Mouse (Mus musculus) Patski (cell line): ENCODE results near the gene Syne4. TPM values are rescaled to one million over a fixed set of nuclear protein-coding genes. Genes with fewer than 3 reads are reported as not detected.
A peak's percentile ranks its signal among the peaks of the same experiment; 100 is the strongest.

Source experiments
- ATAC-seq: fragments of 100-300 bp; one replicate; pipeline ENCODE4 v1.8.0; 2021
- CTCF ChIA-PET: fragments of 350-600 bp; sonication (Branson Sonifier 250); formaldehyde crosslinking; loops from one replicate; lab custom pipeline; 2022; ENCODE audit warnings: inconsistent platforms; lab: Charles Lee
- POLR2A ChIA-PET: fragments of 350-600 bp; sonication (Branson Sonifier 250); formaldehyde crosslinking; loops from one replicate; lab custom pipeline; 2022; ENCODE audit warnings: antibody characterized with exemption, inconsistent platforms; lab: Charles Lee
- DNase-seq: peaks from one replicate; pipeline ENCODE4 v3.0.0-alpha.2; 2011; ENCODE audit warnings: low read depth, low spot score
- H3K27me3 ChIP-seq: fragments of 371-371 bp; one replicate; pipeline ENCODE4 v1.5.1; 2021
- CTCF ChIP-seq: fragments of 100-300 bp; IDR thresholded peaks from one replicate; pipeline ENCODE4 v1.5.1; 2021
- in situ Hi-C: fragments of 300-500 bp; cut with MboI; formaldehyde crosslinking; loops from 3 replicates; pipeline ENCODE4 v1.11.1; 2018; ENCODE audit warnings: low pct_unique_long_range_greater_than_20kb, mixed read lengths
- polyA plus RNA-seq: library from polyadenylated mRNA; unstranded; gene quantifications from one replicate; pipeline ENCODE4 v1.2.3, GENCODE M21; 2021

Gene Syne4
- polyA plus RNA-seq, 1 experiment from 2014 or later: 2.6 TPM

- in situ Hi-C loops: no loop called here
- ATAC-seq (no peak), DNase-seq (no peak)
- H3K27me3 ChIP-seq: no peaks in the 10 kb centered on the region
- ChIA-PET CTCF (no interaction called here), POLR2A (no interaction called here)
- no peak for TF ChIP-seq CTCF
Observed at GRCm38 (mm10) chr7:30315559-30316529, 1.2 kb downstream of the Syne4 start.

GRCm38 (mm10) chr7:30318142-30318541 lies 3.5 kb downstream of the Syne4 start:
- CTCF ChIA-PET: no interaction called here
- no peak for TF ChIP-seq CTCF
- no peak for DNase-seq
- no peaks in the 10 kb centered on the region for H3K27me3 ChIP-seq
- POLR2A ChIA-PET: interaction anchor here (0.6 to 1.0 kb wide), 2 partner anchors 15 to 217 kb away, joined by 3 read pairs; no protein-coding TSS in a partner anchor
- in situ Hi-C loops: no loop called here
- no peak for ATAC-seq

- in situ Hi-C loops: no loop called here
- ChIA-PET CTCF (interaction anchor here (1.0 to 2.0 kb wide), 5 partner anchors 10 to 20 kb away, joined by 3 to 7 read pairs (median 4); partner anchors contain the start of gene Alkbh6), POLR2A (interaction anchor here (0.9 kb wide), 1 partner anchor 12 kb away, joined by 3 read pairs; no protein-coding TSS in a partner anchor)
- ATAC-seq: no peak
- no peak for DNase-seq
- no peaks in the 10 kb centered on the region for H3K27me3 ChIP-seq
- TF ChIP-seq CTCF: no peak
Observed at GRCm38 (mm10) chr7:30320946-30321345, 6.3 kb downstream of the Syne4 start.

- in situ Hi-C loops: no loop called here
- no peak for TF ChIP-seq CTCF
- POLR2A ChIA-PET: interaction anchor here (0.6 to 1.5 kb wide), 3 partner anchors 8 to 14 kb away, joined by 3 to 5 read pairs (median 3); no protein-coding TSS in a partner anchor
- H3K27me3 ChIP-seq: no peaks in the 10 kb centered on the region
- CTCF ChIA-PET: interaction anchor here (1.1 to 2.0 kb wide), 3 partner anchors 11 to 14 kb away, joined by 4 to 7 read pairs (median 4); no protein-coding TSS in a partner anchor
- peak; percentile 69 for ATAC-seq
- no peak for DNase-seq
Observed at GRCm38 (mm10) chr7:30321539-30322284, 7.1 kb downstream of the Syne4 start, which contains the start of gene E130208F15Rik. Gene E130208F15Rik (plus strand): TSS chr7:30321740.

- ATAC-seq: peak; percentile 98
- TF ChIP-seq CTCF: no peak
- H3K27me3 ChIP-seq: no peaks in the 10 kb centered on the region
- peak; percentile 87 for DNase-seq
- ChIA-PET CTCF (interaction anchor here (1.1 to 1.4 kb wide), 3 partner anchors 11 to 14 kb away, joined by 3 to 4 read pairs (median 4); no protein-coding TSS in a partner anchor), POLR2A (interaction anchor here (1.5 kb wide), 1 partner anchor 14 kb away, joined by 5 read pairs; no protein-coding TSS in a partner anchor)
- in situ Hi-C loops: no loop called here
Observed at GRCm38 (mm10) chr7:30322285-30322667, 7.7 kb downstream of the Syne4 start.

GRCm38 (mm10) chr7:30322865-30323264 lies 8.3 kb downstream of the Syne4 start:
- in situ Hi-C loops: no loop called here
- no peak for ATAC-seq
- no peak for DNase-seq
- no peaks in the 10 kb centered on the region for H3K27me3 ChIP-seq
- no peak for TF ChIP-seq CTCF
- POLR2A ChIA-PET: interaction anchor here (0.5 to 1.5 kb wide), 2 partner anchors 15 to 129 kb away, joined by 3 to 5 read pairs; no protein-coding TSS in a partner anchor
- CTCF ChIA-PET: interaction anchor here (1.3 to 1.4 kb wide), 2 partner anchors 13 to 23 kb away, joined by 3 read pairs; no protein-coding TSS in a partner anchor

GRCm38 (mm10) chr7:30323795-30324194 lies 9.2 kb downstream of the Syne4 start, which contains the start of gene Sdhaf1:
Gene Sdhaf1 (minus strand): TSS chr7:30323895.
- in situ Hi-C loops: no loop called here
- ATAC-seq: no peak
- no peak for TF ChIP-seq CTCF
- no peak for DNase-seq
- CTCF ChIA-PET: interaction anchor here (1.3 to 1.5 kb wide), 2 partner anchors 12 to 22 kb away, joined by 3 to 6 read pairs; no protein-coding TSS in a partner anchor
- no peaks in the 10 kb centered on the region for H3K27me3 ChIP-seq
- POLR2A ChIA-PET: no interaction called here

GRCm38 (mm10) chr7:30324300-30324944 lies 9.8 kb downstream of the Syne4 start:
- TF ChIP-seq CTCF: no peak
- in situ Hi-C loops: no loop called here
- ChIA-PET CTCF (interaction anchor here (1.2 to 1.5 kb wide), 3 partner anchors 10 to 22 kb away, joined by 3 to 7 read pairs (median 6); no protein-coding TSS in a partner anchor), POLR2A (interaction anchor here (0.6 kb wide), 1 partner anchor 292 kb away, joined by 3 read pairs; no protein-coding TSS in a partner anchor)
- ATAC-seq (no peak), DNase-seq (no peak)
- no peaks in the 10 kb centered on the region for H3K27me3 ChIP-seq

GRCm38 (mm10) chr7:30325364-30325763 lies 10.8 kb downstream of the Syne4 start:
- in situ Hi-C loops: no loop called here

More at GRCm38 (mm10) chr7:30325364-30325763, 10.8 kb downstream of the Syne4 start:
- CTCF ChIA-PET: interaction anchor here (1.2 to 1.5 kb wide), 2 partner anchors 9 to 11 kb away, joined by 6 to 7 read pairs; no protein-coding TSS in a partner anchor
- DNase-seq (no peak), ATAC-seq (no peak)
- POLR2A ChIA-PET: no interaction called here
- no peak for TF ChIP-seq CTCF
- H3K27me3 ChIP-seq: no peaks in the 10 kb centered on the region
